Mouse (Mus musculus) v-Abl transformed pro-B cells (cell line): Measurements from ENCODE around the gene Dock11.

Experiments
- in situ Hi-C, 2 experiments: fragments of 400-800 bp; cut with MboI; formaldehyde crosslinking; loops; one replicate each; pipeline ENCODE4 v1.15.1; 2025; ENCODE audit not compliant: unreplicated experiment in 2 of 2

Dock11 gene

GRCm38 (mm10) chrX:36082917-36083316, 194.3 kb downstream of the Dock11 start:
- in situ Hi-C loops: no loop called here

- in situ Hi-C loops: no loop called here
These were observed 200.0 kb downstream of the Dock11 start for GRCm38 (mm10) chrX:36088464-36089256.

- in situ Hi-C loops: no loop called here
These were observed 212.3 kb downstream of the Dock11 start for GRCm38 (mm10) chrX:36100883-36101282.

- in situ Hi-C loops: no loop called here
These were observed 212.7 kb downstream of the Dock11 start for GRCm38 (mm10) chrX:36101318-36101717.

GRCm38 (mm10) chrX:36108601-36109000, 220.0 kb downstream of the Dock11 start:
- in situ Hi-C loops: no loop called here

GRCm38 (mm10) chrX:36111622-36112421, 223.2 kb downstream of the Dock11 start, which contains the start of gene Il13ra1:
TSS of gene Il13ra1 (plus strand) at chrX:36112110.
- in situ Hi-C loops: no loop called here

- in situ Hi-C loops: no loop called here
These were observed 223.8 kb downstream of the Dock11 start for GRCm38 (mm10) chrX:36112422-36112750.

GRCm38 (mm10) chrX:36115171-36115570, 226.5 kb downstream of the Dock11 start:
- in situ Hi-C loops: no loop called here
